Mouse (Mus musculus) embryo, embryonic 10 days (tissue): ENCODE results near the gene C8a.

Experiments
- DNase-seq: peaks from one replicate; pipeline ENCODE4 v3.0.0-alpha.2; 2015; ENCODE audit warnings: low spot score

Gene C8a

GRCm38 (mm10) chr4:104768190-104768589 lies 108.0 kb downstream of the C8a start:
- no peak for DNase-seq

DNA sequence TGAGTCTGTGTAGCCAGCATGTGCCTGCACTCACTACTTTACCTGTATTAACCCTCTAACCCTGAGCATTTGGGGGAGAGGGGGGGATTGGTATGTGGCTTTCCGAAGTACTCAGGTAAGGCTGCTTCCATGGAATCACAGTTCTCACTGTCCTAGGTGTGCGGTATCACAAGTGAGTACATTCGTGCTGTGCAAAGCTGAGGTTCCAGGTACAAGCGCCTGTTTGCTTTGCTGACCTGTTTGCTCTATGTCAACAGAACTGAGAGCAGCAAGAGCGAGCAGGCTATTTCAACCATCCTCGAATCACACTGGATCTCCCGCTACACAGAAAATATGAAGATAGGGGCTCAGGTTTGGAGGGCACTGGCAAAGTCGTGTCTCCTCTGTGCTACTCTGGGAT lies 110.1 kb downstream of the C8a start, which contains the start of gene C8b:
Gene C8b (plus strand): TSS at position 253 of the 400 bp plus-strand sequence.
- DNase-seq = no peak
